Mouse (Mus musculus) brown adipose tissue, adult 24 weeks (tissue): ENCODE data around the gene Gm28042. TPM values are rescaled to one million over a fixed set of nuclear protein-coding genes. Genes with fewer than 3 reads are reported as not detected.
A peak's percentile ranks its signal among the peaks of the same experiment; 100 is the strongest.

Experiments used
- H3K27ac ChIP-seq: fragments of 200-500 bp; replicated peaks from 2 replicates; pipeline ENCODE4 v1.5.1; 2012; ENCODE audit warnings: low read depth, mild to moderate bottlenecking, low read length
- H3K4me1 ChIP-seq: fragments of 200-500 bp; 2 replicates; pipeline ENCODE4 v1.6.1; 2012; ENCODE audit warnings: low read length, mixed read lengths; ENCODE audit not compliant: control insufficient read depth, insufficient read depth, insufficient read length
- H3K4me3 ChIP-seq: fragments of 200-500 bp; 2 replicates; pipeline ENCODE4 v1.5.1; 2012; ENCODE audit warnings: low read depth, mild to moderate bottlenecking, low read length, moderate library complexity; ENCODE audit not compliant: insufficient read depth
- polyA plus RNA-seq: library from polyadenylated mRNA; stranded (reverse); fragments of >200 nt; gene quantifications from 2 replicates; pipeline ENCODE4 v1.2.4, GENCODE M21; 2012; ENCODE audit not compliant: missing spikeins, insufficient read depth, insufficient read length

Gm28042 gene
- 0.54 TPM in 1 of 2 replicates, not detected in the other for polyA plus RNA-seq

DNA sequence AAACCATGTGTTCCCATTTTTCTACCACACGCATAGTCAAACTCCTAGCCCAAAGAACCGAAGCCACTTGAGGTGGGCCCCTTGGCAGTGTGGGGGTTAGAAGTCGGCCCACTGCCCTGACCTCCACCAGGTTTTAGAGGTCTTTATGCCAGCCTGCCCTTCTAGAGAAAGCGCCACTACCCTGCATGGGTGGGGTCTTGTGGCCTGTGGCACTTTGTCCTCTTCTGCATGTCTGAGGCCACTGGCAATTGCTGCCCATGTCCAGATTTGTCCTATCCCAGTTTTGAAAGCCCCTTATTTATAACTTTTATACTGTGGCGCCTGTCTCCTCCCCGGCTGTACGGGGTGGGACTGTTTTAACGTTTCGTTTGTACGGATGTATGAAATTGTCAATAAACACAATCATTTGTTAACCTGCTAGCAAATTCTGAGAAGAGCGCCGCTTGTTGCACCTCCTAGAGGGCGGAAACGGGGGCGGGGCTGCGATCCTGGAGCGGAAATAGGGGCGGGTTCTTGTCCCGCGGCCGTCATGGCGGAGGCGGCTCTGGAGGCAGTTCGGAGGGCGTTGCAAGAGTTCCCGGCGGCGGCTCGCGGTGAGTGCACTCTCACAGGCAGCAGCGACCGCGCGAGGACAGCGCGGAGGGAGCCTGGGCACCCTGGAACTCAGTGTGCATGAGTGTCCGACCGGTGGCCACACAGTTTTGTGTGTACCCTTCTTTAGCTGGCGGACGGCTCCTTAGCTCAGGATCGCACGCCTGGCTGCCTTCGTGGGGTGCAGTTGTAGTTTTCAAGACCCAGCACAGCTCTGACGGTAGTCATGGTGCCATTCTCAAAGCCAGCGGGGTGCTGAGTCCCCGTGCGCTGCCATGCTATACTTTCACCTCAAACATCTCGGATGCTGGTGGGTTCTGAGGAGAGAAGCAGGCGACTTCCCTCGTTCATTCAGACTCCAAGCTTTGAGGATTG is at the start of gene Gm28042, which contains the start of gene Jmjd7:
Gene Gm28042 (plus strand): TSS at position 510 of the 966 bp plus-strand sequence.
Gene Jmjd7 (plus strand): TSS at position 500 of the 966 bp plus-strand sequence.
- Histone ChIP-seq H3K4me1 (peaks cover 9% of the 10 kb centered on the region; the same call in 1 of the 2 replicates), H3K27ac (peak within 1 kb of the TSS; percentile 84), H3K4me3 (peak within 1 kb of the TSS; percentile 97)

- no peak overlapping the region for H3K4me3 ChIP-seq
- no peak overlapping the region for H3K27ac ChIP-seq
- no peaks in the 10 kb centered on the region; the same call in 1 of the 2 replicates for H3K4me1 ChIP-seq
Measured at GRCm38 (mm10) chr2:119980343-119980986, 46.8 kb upstream of the Gm28042 start.

DNA sequence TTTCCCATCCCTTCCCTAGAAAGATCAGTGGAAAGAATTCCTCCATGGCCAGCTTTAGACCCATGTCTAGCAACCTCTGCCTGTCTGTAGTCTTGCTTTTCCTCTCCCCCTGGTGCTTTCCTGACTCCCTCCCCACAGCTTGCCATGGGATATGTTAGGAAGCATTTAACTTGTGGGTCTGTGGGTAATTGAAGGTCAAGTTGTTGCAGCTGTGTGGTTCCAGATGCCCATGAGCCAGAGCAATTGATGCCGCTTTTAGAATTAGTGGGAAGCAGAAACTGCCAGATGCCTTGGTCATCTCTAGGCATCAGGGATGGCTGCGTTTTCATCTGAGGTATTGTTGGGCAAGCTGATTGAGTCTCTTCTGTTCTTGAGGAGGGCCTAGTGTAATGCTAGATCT is 45.7 kb upstream of the Gm28042 start:
- no peaks in the 10 kb centered on the region; the same call in 1 of the 2 replicates for H3K4me1 ChIP-seq
- no peak overlapping the region for H3K27ac ChIP-seq
- no peak overlapping the region for H3K4me3 ChIP-seq

GRCm38 (mm10) chr2:119985871-119986270 is 41.4 kb upstream of the Gm28042 start:
- no peak overlapping the region for H3K4me3 ChIP-seq
- H3K4me1 ChIP-seq: 0 out of 2 replicates have a peak, but pooled peaks cover 2% of the 10 kb centered on the region
- no peak overlapping the region for H3K27ac ChIP-seq

DNA sequence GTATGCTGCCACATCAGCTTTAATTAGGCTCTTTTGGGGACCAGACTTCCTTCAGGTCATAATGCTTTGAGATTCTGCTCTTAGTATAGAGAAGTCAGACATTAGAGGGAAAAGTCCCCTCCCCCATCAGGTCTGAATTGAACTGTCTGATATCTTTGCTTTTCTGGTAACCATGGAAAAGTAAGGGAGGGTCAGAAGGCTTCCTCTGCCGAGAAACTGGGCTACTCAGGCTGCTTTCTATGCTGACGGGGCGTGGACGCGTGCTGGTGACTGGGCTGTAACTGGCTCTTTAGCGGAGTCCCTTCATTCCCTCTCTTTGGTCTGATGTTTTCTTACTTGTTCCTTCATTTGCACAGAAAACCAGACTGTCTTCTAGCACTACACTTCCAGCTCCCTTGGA is 40.9 kb upstream of the Gm28042 start:
- Histone ChIP-seq H3K4me1 (0 out of 2 replicates have a peak, but pooled peaks cover 2% of the 10 kb centered on the region), H3K4me3 (no peak overlapping the region), H3K27ac (no peak overlapping the region)

GRCm38 (mm10) chr2:119987441-119987840 is 39.9 kb upstream of the Gm28042 start:
- 0 out of 2 replicates have a peak, but pooled peaks cover 2% of the 10 kb centered on the region for H3K4me1 ChIP-seq
- H3K27ac ChIP-seq: no peak overlapping the region

GRCm38 (mm10) chr2:119988952-119989351 is 38.3 kb upstream of the Gm28042 start:
- H3K27ac ChIP-seq: peak overlapping the region; percentile 70
- H3K4me3 ChIP-seq: no peak overlapping the region
- 0 out of 2 replicates have a peak, but pooled peaks cover 2% of the 10 kb centered on the region for H3K4me1 ChIP-seq

More at GRCm38 (mm10) chr2:119987441-119987840, 39.9 kb upstream of the Gm28042 start:
- no peak overlapping the region for H3K4me3 ChIP-seq

- Histone ChIP-seq H3K4me1 (peaks cover 7% of the 10 kb centered on the region; the same call in 1 of the 2 replicates), H3K4me3 (no peak overlapping the region), H3K27ac (no peak overlapping the region)
Measured at GRCm38 (mm10) chr2:119990881-119991280, 36.4 kb upstream of the Gm28042 start.

DNA sequence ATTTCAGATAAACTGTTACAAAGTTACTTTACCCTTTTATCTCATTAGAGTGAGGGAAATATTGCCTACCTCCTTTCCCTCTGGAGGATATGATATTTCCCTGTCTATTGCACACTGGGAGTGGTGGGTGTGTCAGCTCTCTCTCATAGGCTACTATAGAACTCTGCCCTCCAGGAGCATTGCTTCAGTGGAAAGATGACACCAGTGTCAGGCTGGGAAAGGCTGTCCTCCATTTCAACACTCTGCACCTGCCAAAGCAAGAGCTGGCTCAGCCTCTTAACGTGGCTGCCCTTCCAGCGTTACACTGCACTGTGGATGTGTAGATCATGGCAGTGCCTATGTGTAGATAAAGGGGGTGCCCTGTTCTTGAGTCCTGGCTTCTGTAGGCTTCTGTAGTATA is 34.9 kb upstream of the Gm28042 start:
- H3K4me1 ChIP-seq: peaks cover 14% of the 10 kb centered on the region; the same call in 1 of the 2 replicates
- no peak overlapping the region for H3K4me3 ChIP-seq
- no peak overlapping the region for H3K27ac ChIP-seq

DNA sequence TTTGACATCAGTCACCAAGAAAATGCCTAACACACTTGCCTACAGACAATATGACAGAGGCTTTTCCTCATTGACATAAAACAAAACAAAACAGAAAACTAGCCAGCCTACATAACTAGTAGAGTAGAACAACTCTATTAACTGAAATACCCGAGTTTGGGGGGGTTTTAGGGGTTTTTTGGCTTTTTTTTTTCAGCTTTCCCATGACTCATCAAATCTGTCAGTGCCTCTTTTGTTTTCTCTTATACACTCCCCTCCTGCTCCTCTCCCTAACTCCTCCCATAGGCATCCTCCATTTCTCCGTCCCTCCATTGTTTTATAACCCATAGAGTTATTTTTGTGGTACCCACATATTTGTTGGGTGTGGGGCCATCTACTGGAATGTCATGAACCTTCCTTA is 33.8 kb upstream of the Gm28042 start:
- peaks cover 18% of the 10 kb centered on the region; the same call in 1 of the 2 replicates for H3K4me1 ChIP-seq
- H3K27ac ChIP-seq: no peak overlapping the region
- no peak overlapping the region for H3K4me3 ChIP-seq

DNA sequence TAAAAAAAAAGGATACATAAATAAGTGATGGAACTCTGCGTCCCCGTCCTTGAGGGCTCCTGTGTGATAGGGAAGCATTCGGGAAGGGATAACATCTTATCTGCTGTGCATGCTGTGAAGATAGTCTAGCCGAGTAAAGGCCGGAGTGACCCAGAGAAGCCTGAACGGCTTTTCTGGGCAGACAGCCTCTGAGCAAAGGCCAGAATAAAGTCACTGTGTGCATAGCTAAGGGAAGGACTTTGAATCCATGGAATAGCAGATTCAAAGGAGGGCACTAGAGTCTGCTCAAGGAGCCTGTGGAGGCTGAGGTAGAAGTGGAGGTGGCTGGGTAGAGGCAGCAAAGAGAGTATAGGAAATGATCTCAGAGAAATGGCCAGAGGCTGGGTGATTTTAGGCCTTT is 32.5 kb upstream of the Gm28042 start:
- Histone ChIP-seq H3K4me1 (peaks cover 16% of the 10 kb centered on the region; the same call in 1 of the 2 replicates), H3K27ac (peak overlapping the region; percentile 13; the same call in 1 of the 2 replicates), H3K4me3 (no peak overlapping the region)

DNA sequence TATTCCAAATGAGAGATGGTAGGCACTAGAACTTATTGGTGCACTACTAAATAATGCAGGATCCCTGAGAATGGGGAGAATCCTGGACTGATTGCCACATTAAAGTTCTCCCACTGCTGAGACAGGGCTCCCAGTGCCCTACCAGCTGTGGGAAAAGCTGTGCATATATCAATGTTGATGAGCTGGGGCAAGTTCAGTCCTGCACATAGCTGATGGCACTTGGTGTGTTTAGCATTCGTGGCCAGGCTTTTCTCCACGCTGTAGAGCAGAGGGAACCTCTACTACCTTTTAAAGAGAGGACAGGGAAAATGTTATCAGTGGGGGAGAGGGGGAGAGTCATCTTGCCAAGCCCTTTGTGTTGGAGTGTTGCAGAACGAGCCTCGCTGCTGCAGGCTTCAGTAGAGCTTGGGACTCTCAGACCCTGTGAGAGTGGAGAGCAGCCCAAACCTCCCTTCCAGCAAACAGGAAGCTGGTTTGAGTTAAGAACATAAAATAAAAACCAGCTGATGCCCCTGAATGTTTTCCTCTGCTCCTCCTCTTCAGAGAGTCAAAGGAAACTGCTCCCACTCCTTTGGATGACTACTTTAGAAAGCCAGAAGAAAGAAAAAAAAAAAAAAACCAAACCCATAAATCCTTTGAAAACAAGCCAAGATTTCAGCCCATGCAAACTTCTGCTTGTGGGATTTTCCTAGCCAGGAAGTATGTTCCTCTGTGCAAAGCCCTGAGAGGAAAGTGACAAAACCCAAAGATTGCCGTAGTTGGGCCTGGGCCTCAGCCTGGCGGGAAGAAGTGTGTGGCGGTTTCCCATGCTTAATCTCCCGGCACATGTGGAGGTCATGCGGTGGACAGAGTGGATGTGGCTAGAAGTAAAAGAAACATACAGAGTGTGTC is 31.7 kb upstream of the Gm28042 start:
- Histone ChIP-seq H3K4me1 (peaks cover 16% of the 10 kb centered on the region; the same call in 1 of the 2 replicates), H3K4me3 (no peak overlapping the region), H3K27ac (peak overlapping the region; percentile 72)

- no peak overlapping the region for H3K4me3 ChIP-seq
- 0 out of 2 replicates have a peak overlapping the region, but pooled peaks have one; percentile 26 for H3K27ac ChIP-seq
- peaks cover 19% of the 10 kb centered on the region for H3K4me1 ChIP-seq
Measured at GRCm38 (mm10) chr2:119997354-119997753, 29.9 kb upstream of the Gm28042 start.

- Histone ChIP-seq H3K27ac (no peak overlapping the region), H3K4me1 (peaks cover 19% of the 10 kb centered on the region), H3K4me3 (no peak overlapping the region)
Measured at GRCm38 (mm10) chr2:119999731-120000130, 27.6 kb upstream of the Gm28042 start.
